Mouse (Mus musculus) forebrain, embryonic 15.5 days (tissue): ENCODE results near the gene Grin2a. TPM values are rescaled to one million over a fixed set of nuclear protein-coding genes. Genes with fewer than 3 reads are reported as not detected.

Experiments
- ATAC-seq: fragments of 200-750 bp; cut with Nextera tagmentation; replicated peaks from 2 replicates; pipeline ENCODE4 v1.8.0; 2017; ENCODE audit warnings: mild to moderate bottlenecking, moderate TSS enrichment, moderate library complexity
- H3K27ac ChIP-seq: fragments of 300-500 bp; sonication (generic); replicated peaks from 2 replicates; pipeline ENCODE4 v1.5.1; 2015; ENCODE audit warnings: mild to moderate bottlenecking, inconsistent platforms
- H3K27me3 ChIP-seq: fragments of 300-500 bp; sonication (generic); 2 replicates; pipeline ENCODE4 v1.6.1; 2015; ENCODE audit warnings: inconsistent platforms
- H3K36me3 ChIP-seq: fragments of 300-500 bp; sonication (generic); 2 replicates; pipeline ENCODE4 v1.6.1; 2015; ENCODE audit warnings: mild to moderate bottlenecking, inconsistent platforms
- H3K4me1 ChIP-seq: fragments of 300-500 bp; sonication (generic); 2 replicates; pipeline ENCODE4 v1.6.1; 2015; ENCODE audit warnings: inconsistent platforms
- H3K4me2 ChIP-seq: fragments of 300-500 bp; sonication (generic); replicated peaks from 2 replicates; pipeline ENCODE4 v1.6.1; 2015; ENCODE audit warnings: mild to moderate bottlenecking, inconsistent platforms
- H3K4me3 ChIP-seq: fragments of 300-500 bp; sonication (generic); 2 replicates; pipeline ENCODE4 v1.5.1; 2015; ENCODE audit warnings: mild to moderate bottlenecking, inconsistent platforms
- H3K9ac ChIP-seq: fragments of 300-500 bp; sonication (generic); replicated peaks from 2 replicates; pipeline ENCODE4 v1.6.1; 2015; ENCODE audit warnings: mild to moderate bottlenecking, inconsistent platforms
- H3K9me3 ChIP-seq: fragments of 300-500 bp; sonication (generic); 2 replicates; pipeline ENCODE4 v1.6.1; 2016; ENCODE audit warnings: inconsistent platforms
- WGBS: fragments of 180-500 bp; shearing (Covaris S2); methylation state at CpG from one replicate; pipeline ENCODE4 v1.1.7; 2015; ENCODE audit warnings: mixed read lengths; 5-methylcytosine and 5-hydroxymethylcytosine counted together
- polyA plus RNA-seq: library from polyadenylated mRNA; unstranded; fragments of >200 nt; fragmentation: Nextera tagmentation; extraction: Ambion mirVana; gene quantifications from 2 replicates; pipeline ENCODE4 v1.2.1, GENCODE M21; 2015

The Grin2a gene
- polyA plus RNA-seq, 1 experiment from 2014 or later, result 2.2 TPM

- no peak for ATAC-seq
- no peaks in the 10 kb centered on the region for H3K9me3 ChIP-seq
- no peak overlapping the region for H3K9ac ChIP-seq
- no peaks in the 10 kb centered on the region for H3K36me3 ChIP-seq
- H3K27ac ChIP-seq, result no peak overlapping the region
- H3K4me2 ChIP-seq, result no peak overlapping the region
- no peaks in the 10 kb centered on the region for H3K27me3 ChIP-seq
- H3K4me3 ChIP-seq, result no peak overlapping the region
- WGBS, result 49% methylated on average over 2 of the region's 2 CpGs
- H3K4me1 ChIP-seq, result no peaks in the 10 kb centered on the region
Measured at GRCm38 (mm10) chr16:9583981-9584380, 411.4 kb downstream of the Grin2a start.

GRCm38 (mm10) chr16:9571793-9572192, 423.6 kb downstream of the Grin2a start:
- Histone ChIP-seq H3K4me1 (no peaks in the 10 kb centered on the region), H3K9me3 (no peaks in the 10 kb centered on the region), H3K9ac (no peak overlapping the region), H3K36me3 (no peaks in the 10 kb centered on the region), H3K27me3 (no peaks in the 10 kb centered on the region), H3K4me2 (no peak overlapping the region), H3K27ac (no peak overlapping the region), H3K4me3 (no peak overlapping the region)
- WGBS, result 34% methylated on average over 1 of the region's 1 CpGs
- ATAC-seq, result no peak

GRCm38 (mm10) chr16:9567286-9567685, 428.1 kb downstream of the Grin2a start:
- Histone ChIP-seq H3K9me3 (no peaks in the 10 kb centered on the region), H3K27me3 (no peaks in the 10 kb centered on the region), H3K4me2 (no peak overlapping the region), H3K36me3 (no peaks in the 10 kb centered on the region), H3K4me3 (no peak overlapping the region), H3K4me1 (no peaks in the 10 kb centered on the region), H3K9ac (no peak overlapping the region), H3K27ac (no peak overlapping the region)
- no peak for ATAC-seq
- 66% methylated on average over 2 of the region's 2 CpGs for WGBS

- Histone ChIP-seq H3K4me2 (no peak overlapping the region), H3K27ac (no peak overlapping the region), H3K36me3 (no peaks in the 10 kb centered on the region), H3K4me3 (no peak overlapping the region), H3K27me3 (no peaks in the 10 kb centered on the region), H3K9me3 (no peaks in the 10 kb centered on the region), H3K9ac (no peak overlapping the region), H3K4me1 (no peaks in the 10 kb centered on the region)
- WGBS, result 19% methylated on average over 1 of the region's 1 CpGs
- no peak for ATAC-seq
Measured at GRCm38 (mm10) chr16:9561816-9562215, 433.5 kb downstream of the Grin2a start.

GRCm38 (mm10) chr16:9535196-9535595, 460.2 kb downstream of the Grin2a start:
- 97% methylated on average over 5 of the region's 5 CpGs for WGBS
- no peaks in the 10 kb centered on the region for H3K27me3 ChIP-seq
- H3K27ac ChIP-seq, result no peak overlapping the region
- no peak overlapping the region for H3K4me2 ChIP-seq
- H3K4me1 ChIP-seq, result peaks cover 18% of the 10 kb centered on the region
- H3K36me3 ChIP-seq, result no peaks in the 10 kb centered on the region
- no peak overlapping the region for H3K4me3 ChIP-seq
- no peaks in the 10 kb centered on the region for H3K9me3 ChIP-seq
- ATAC-seq, result no peak
- H3K9ac ChIP-seq, result no peak overlapping the region

GRCm38 (mm10) chr16:9533564-9534332, 461.6 kb downstream of the Grin2a start:
- no peak overlapping the region for H3K27ac ChIP-seq
- no peaks in the 10 kb centered on the region for H3K27me3 ChIP-seq
- H3K4me3 ChIP-seq, result no peak overlapping the region
- H3K36me3 ChIP-seq, result no peaks in the 10 kb centered on the region
- peaks cover 18% of the 10 kb centered on the region for H3K4me1 ChIP-seq
- H3K9me3 ChIP-seq, result no peaks in the 10 kb centered on the region
- 27% methylated on average over 9 of the region's 9 CpGs for WGBS
- peak; percentile 67 for ATAC-seq
- no peak overlapping the region for H3K4me2 ChIP-seq
- H3K9ac ChIP-seq, result no peak overlapping the region

- H3K4me1 ChIP-seq, result peaks cover 18% of the 10 kb centered on the region
- no peak overlapping the region for H3K4me2 ChIP-seq
- H3K9ac ChIP-seq, result no peak overlapping the region
- no peaks in the 10 kb centered on the region for H3K36me3 ChIP-seq
- H3K9me3 ChIP-seq, result no peaks in the 10 kb centered on the region
- no peaks in the 10 kb centered on the region for H3K27me3 ChIP-seq
- peak; percentile 23; the same call in 1 of the 2 replicates for ATAC-seq
- 30% methylated on average over 6 of the region's 6 CpGs for WGBS
- H3K4me3 ChIP-seq, result no peak overlapping the region
- no peak overlapping the region for H3K27ac ChIP-seq
Measured at GRCm38 (mm10) chr16:9532843-9533532, 462.4 kb downstream of the Grin2a start.

GRCm38 (mm10) chr16:9527214-9527613, 468.1 kb downstream of the Grin2a start:
- no peak overlapping the region for H3K4me3 ChIP-seq
- H3K9me3 ChIP-seq, result no peaks in the 10 kb centered on the region
- no peak overlapping the region for H3K4me2 ChIP-seq
- H3K4me1 ChIP-seq, result no peaks in the 10 kb centered on the region
- no peak overlapping the region for H3K27ac ChIP-seq
- WGBS, result 84% methylated on average over 5 of the region's 5 CpGs
- H3K9ac ChIP-seq, result no peak overlapping the region
- H3K27me3 ChIP-seq, result no peaks in the 10 kb centered on the region
- no peak for ATAC-seq
- no peaks in the 10 kb centered on the region for H3K36me3 ChIP-seq

GRCm38 (mm10) chr16:9523314-9523713, 472.0 kb downstream of the Grin2a start:
- Histone ChIP-seq H3K27me3 (no peaks in the 10 kb centered on the region), H3K4me2 (no peak overlapping the region), H3K36me3 (no peaks in the 10 kb centered on the region), H3K9ac (no peak overlapping the region), H3K4me3 (no peak overlapping the region), H3K9me3 (no peaks in the 10 kb centered on the region), H3K27ac (no peak overlapping the region), H3K4me1 (no peaks in the 10 kb centered on the region)
- ATAC-seq, result no peak

Other genes with a start within 250 kb of the Grin2a start
- not detected in 2 replicates for gene Rpl39l, start 174.7 kb upstream of the Grin2a start, polyA plus RNA-seq
- 0.19 TPM in 1 of 2 replicates, not detected in the other for gene Atf7ip2, start 197.2 kb upstream of the Grin2a start, polyA plus RNA-seq